Mouse (Mus musculus) lung, embryonic 16.5 days (tissue): ENCODE results near the gene Gon7. TPM values are rescaled to one million over a fixed set of nuclear protein-coding genes. Genes with fewer than 3 reads are reported as not detected.
A peak's percentile ranks its signal among the peaks of the same experiment; 100 is the strongest.

ENCODE experiments used
- ATAC-seq: fragments of 200-750 bp; cut with Nextera tagmentation; 2 replicates; pipeline ENCODE4 v1.8.0; 2017; ENCODE audit warnings: low read depth, mild to moderate bottlenecking, moderate library complexity
- H3K27ac ChIP-seq: fragments of 300-500 bp; sonication (generic); 2 replicates; pipeline ENCODE4 v1.5.1; 2014; ENCODE audit warnings: mild to moderate bottlenecking, control low read depth, low read length
- H3K27me3 ChIP-seq: fragments of 300-500 bp; sonication (generic); 2 replicates; pipeline ENCODE4 v1.6.1; 2014; ENCODE audit warnings: low read depth, low read length, mixed read lengths; ENCODE audit not compliant: control insufficient read depth, insufficient read depth
- H3K36me3 ChIP-seq: fragments of 300-500 bp; sonication (generic); 2 replicates; pipeline ENCODE4 v1.6.1; 2014; ENCODE audit warnings: low read length; ENCODE audit not compliant: control insufficient read depth, insufficient read depth
- H3K4me1 ChIP-seq: fragments of 300-500 bp; sonication (generic); replicated peaks from 2 replicates; pipeline ENCODE4 v1.6.1; 2014; ENCODE audit warnings: low read length, mixed read lengths; ENCODE audit not compliant: control insufficient read depth, insufficient read depth
- H3K4me2 ChIP-seq: fragments of 300-500 bp; sonication (generic); 2 replicates; pipeline ENCODE4 v1.6.1; 2014; ENCODE audit warnings: low read depth, low read length, control low read depth
- H3K4me3 ChIP-seq: fragments of 300-500 bp; sonication (generic); 2 replicates; pipeline ENCODE4 v1.5.1; 2014; ENCODE audit warnings: mild to moderate bottlenecking, low read length, control low read depth
- H3K9ac ChIP-seq: fragments of 300-500 bp; sonication (generic); 2 replicates; pipeline ENCODE4 v1.6.1; 2014; ENCODE audit warnings: low read length, control low read depth
- H3K9me3 ChIP-seq: fragments of 300-500 bp; sonication (generic); 2 replicates; pipeline ENCODE4 v1.6.1; 2016; ENCODE audit warnings: low read length; ENCODE audit not compliant: control insufficient read depth
- WGBS: fragments of 180-500 bp; shearing (Covaris S2); extraction: QIAGEN DNeasy Blood & Tissue Kit; methylation state at CpG from one replicate; pipeline ENCODE4 v1.1.7; 2014; 5-methylcytosine and 5-hydroxymethylcytosine counted together
- polyA plus RNA-seq: library from polyadenylated mRNA; unstranded; fragments of >200 nt; fragmentation: Nextera tagmentation; extraction: Ambion mirVana; gene quantifications from 2 replicates; pipeline ENCODE4 v1.2.1, GENCODE M21; 2015

The Gon7 gene
- polyA plus RNA-seq, 1 experiment from 2014 or later = 26.4 TPM

GRCm38 (mm10) chr12:102705216-102705871 lies 52.3 kb downstream of the Gon7 start:
- Histone ChIP-seq H3K4me1 (peaks cover 28% of the 10 kb centered on the region), H3K36me3 (no peaks in the 10 kb centered on the region), H3K9me3 (no peaks in the 10 kb centered on the region), H3K27ac (peak overlapping the region; percentile 88), H3K27me3 (no peaks in the 10 kb centered on the region), H3K4me3 (peak overlapping the region; percentile 79), H3K4me2 (peak overlapping the region; percentile 98), H3K9ac (peak overlapping the region; percentile 82)
- peak; percentile 77 for ATAC-seq
- WGBS = 1% methylated on average over 39 of the region's 45 CpGs

- H3K4me1 ChIP-seq = peaks cover 28% of the 10 kb centered on the region
- H3K27ac ChIP-seq = peak within 1 kb of the TSS; percentile 88
- H3K4me3 ChIP-seq = peak within 1 kb of the TSS; percentile 79
- under 1% methylated on average over 61 of the region's 105 CpGs for WGBS
- H3K9ac ChIP-seq = peak within 1 kb of the TSS; percentile 82
- H3K27me3 ChIP-seq = no peaks in the 10 kb centered on the region
- ATAC-seq = peak; percentile 95
- H3K4me2 ChIP-seq = peak within 1 kb of the TSS; percentile 98
- H3K9me3 ChIP-seq = no peaks in the 10 kb centered on the region
- H3K36me3 ChIP-seq = no peaks in the 10 kb centered on the region
Measured at GRCm38 (mm10) chr12:102704457-102705198, 53.0 kb downstream of the Gon7 start, which contains the start of gene Itpk1. Itpk1 (minus strand) TSS chr12:102704930.

GRCm38 (mm10) chr12:102703921-102704408 lies 53.6 kb downstream of the Gon7 start:
- Histone ChIP-seq H3K4me2 (peak overlapping the region; percentile 98), H3K9me3 (no peaks in the 10 kb centered on the region), H3K4me3 (peak overlapping the region; percentile 79), H3K4me1 (peaks cover 28% of the 10 kb centered on the region), H3K9ac (peak overlapping the region; percentile 80), H3K27ac (no peak overlapping the region), H3K27me3 (no peaks in the 10 kb centered on the region), H3K36me3 (no peaks in the 10 kb centered on the region)
- WGBS = 12% methylated on average over 17 of the region's 17 CpGs
- ATAC-seq = no peak

DNA sequence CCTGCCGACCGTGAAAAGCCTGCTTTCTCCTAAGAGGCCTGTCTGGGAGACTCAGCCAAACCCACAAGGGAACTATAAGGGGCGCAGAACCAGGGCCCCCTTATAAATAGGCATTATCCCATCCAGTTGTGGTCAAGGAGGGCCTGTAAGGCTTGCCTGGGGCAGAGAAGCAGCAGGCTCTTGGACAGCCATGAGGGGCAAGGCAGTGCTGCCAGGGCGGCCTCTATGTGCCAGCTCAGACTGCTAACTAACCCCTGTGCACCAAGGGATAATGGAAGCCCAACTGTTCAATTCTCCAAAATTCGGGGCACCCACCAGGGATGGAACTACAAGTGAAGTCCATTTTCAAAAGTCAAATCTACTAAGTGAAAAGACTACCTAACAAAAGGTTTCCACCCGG lies 54.2 kb downstream of the Gon7 start:
- H3K36me3 ChIP-seq = no peaks in the 10 kb centered on the region
- WGBS = 49% methylated on average over 6 of the region's 6 CpGs
- H3K4me2 ChIP-seq = peak overlapping the region; percentile 98
- peak overlapping the region; percentile 79 for H3K4me3 ChIP-seq
- H3K4me1 ChIP-seq = peaks cover 28% of the 10 kb centered on the region
- ATAC-seq = no peak
- H3K27me3 ChIP-seq = no peaks in the 10 kb centered on the region
- no peak overlapping the region; the same call in 1 of the 2 replicates for H3K9ac ChIP-seq
- no peaks in the 10 kb centered on the region for H3K9me3 ChIP-seq
- H3K27ac ChIP-seq = no peak overlapping the region

Other genes with a start within 250 kb of the Gon7 start
- gene Chga, start 202.8 kb downstream of the Gon7 start, polyA plus RNA-seq = 1.4 and 2.0 TPM in 2 replicates
- 10.6 and 11.8 TPM in 2 replicates for gene Itpk1, start 52.9 kb downstream of the Gon7 start, polyA plus RNA-seq
- gene Moap1, start 14.1 kb downstream of the Gon7 start, polyA plus RNA-seq = 22.0 and 24.4 TPM in 2 replicates
- gene Tmem251, start 14.0 kb downstream of the Gon7 start, polyA plus RNA-seq = 7.4 and 8.0 TPM in 2 replicates
- not detected in 2 replicates for gene Gm28051, start within 50 bp of the Gon7 start, polyA plus RNA-seq
- gene Ubr7, start 164 bp upstream of the Gon7 start, polyA plus RNA-seq = 40.7 and 41.1 TPM in 2 replicates
- 22.8 and 26.5 TPM in 2 replicates for gene Gm20604, start 869 bp upstream of the Gon7 start, polyA plus RNA-seq
- gene Btbd7, start 120.7 kb upstream of the Gon7 start, polyA plus RNA-seq = 17.1 and 18.1 TPM in 2 replicates
- gene Cox8c, start 141.5 kb upstream of the Gon7 start, polyA plus RNA-seq = not detected in 2 replicates
- gene Unc79, start 191.1 kb upstream of the Gon7 start, polyA plus RNA-seq = 0.18 and 0.65 TPM in 2 replicates